Mouse (Mus musculus) lung, postnatal 10 days (tissue): ENCODE measurements around the gene Elof1.
"Not testable (repeated sequence)": the region's sequence is repeated elsewhere in the genome, so short reads cannot be mapped to it uniquely, and the experiment has no call there.

Source experiments
- DNase-seq: peaks from one replicate; pipeline ENCODE4 v3.0.0; 2021

Elof1 gene

DNA sequence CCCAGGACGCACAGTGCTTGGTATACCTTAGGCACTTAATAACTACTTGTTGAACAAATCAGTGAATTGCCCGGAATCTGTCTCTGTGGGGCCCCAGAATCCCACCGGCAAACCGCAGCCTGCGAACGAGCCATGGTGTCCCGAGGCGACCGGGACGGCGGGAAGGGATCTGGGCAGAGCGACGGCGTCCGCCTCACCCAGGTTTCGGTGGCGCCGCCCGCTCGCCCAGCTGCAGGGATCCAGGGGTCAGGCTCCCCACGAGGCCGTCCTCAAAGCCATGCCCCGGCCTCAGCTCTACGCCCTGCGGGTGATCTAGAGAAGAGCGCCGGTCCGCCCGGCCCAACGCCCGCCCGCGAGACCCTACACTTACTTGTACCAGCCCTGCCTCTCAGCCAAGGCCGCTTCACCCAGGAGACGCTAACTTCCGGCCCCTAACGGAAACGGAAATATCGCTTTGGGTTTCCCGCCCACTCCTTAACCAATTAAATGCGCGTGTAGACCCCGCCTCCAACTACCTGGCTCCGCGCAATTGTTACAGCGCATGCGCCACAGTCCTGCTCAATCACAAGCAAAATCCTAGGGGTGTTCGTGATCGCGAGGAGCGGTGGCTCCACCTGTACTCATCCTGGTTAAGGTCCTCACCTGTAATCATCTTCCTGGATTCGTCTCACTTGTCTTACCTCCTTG lies at the start of gene Elof1:
Gene Elof1 (minus strand): TSS at position 433 of the 687 bp plus-strand sequence.
- DNase-seq, result peak; percentile 96

DNA sequence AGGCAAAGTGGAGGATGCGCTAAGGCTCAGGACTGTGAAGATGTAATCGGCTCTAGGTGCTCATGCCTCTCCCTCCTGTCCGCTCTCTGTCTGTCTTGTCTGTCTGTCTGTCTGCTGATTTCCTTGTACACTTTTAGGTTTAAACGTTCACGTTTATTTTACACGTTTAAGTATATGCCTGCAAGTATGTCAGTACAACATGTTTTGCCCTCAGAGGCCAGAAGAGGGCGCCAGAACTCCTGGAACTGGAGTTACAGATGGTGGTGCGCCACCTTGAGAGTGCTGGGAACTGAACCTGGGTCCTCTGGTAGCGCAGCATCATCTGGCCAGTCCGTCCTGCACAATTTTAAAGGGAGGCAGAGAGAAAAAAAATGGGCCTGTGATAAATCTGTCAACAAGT lies 49.7 kb upstream of the Elof1 start:
- no peak for DNase-seq

DNA sequence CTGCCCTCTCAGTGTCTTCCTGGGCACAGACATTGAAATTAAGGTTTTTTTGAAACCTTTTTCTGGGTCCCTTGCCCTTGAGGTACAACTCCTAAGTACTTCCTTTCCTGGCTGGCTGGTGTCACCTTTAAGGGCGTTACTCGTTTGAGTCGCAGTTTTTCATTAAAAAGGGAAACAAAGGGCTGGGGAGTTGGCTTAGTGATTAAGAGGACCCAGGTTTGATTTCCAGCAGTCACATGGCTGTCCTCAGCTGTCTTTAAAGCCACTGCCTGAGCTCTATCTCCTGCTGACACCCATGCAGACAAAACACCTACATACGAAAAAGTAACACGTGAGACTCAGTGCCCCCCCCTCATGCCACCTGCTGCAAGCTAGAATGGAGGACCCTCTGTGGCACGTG lies 49.0 kb upstream of the Elof1 start:
- no peak for DNase-seq

DNA sequence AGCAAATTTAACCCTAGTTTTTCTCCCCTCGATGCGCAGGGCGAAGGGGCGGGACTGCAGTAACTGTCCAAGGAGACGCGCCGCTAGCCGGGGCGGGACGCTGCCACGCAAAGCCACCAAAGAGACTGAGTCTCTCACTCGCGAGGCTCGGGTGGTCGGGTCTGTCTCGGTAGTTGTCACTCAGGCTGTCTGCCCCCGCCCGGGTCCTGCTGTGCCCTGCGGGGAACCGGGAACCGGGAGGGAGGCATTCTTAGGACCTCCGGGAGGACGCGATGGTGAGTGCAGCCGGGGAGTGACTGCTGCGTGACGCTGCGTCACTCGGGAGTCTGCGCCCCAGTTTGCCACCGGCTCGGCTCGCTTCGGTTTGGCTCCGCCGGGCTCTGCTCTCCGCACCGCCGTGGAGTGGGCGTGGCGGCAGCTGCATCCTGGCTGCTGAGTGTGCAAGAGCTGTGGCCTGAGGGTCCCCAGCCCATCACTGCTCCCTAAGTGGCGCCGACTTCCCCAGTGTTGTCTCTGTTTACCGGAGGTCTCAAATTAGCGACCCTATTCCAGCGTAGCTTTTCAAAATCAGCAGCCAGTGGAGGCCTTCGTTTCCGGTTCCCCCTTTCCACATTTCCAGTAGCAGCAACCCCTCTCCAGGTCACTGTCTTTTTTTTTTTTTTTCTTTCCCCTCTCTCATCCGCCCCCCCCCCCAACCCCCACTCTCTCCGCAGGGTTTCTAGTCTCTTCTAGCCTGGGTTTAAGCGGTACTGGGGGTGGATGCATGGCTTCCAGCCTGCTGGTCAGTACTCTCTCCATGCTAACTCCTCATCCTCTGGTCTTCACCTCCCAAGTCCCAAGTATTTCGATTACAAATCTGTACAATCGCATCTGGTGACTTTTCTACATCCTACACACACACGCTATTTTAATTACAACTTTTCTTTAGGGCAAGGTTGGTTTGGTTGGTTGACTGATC lies 48.0 kb upstream of the Elof1 start:
- peak; percentile 41 for DNase-seq

DNA sequence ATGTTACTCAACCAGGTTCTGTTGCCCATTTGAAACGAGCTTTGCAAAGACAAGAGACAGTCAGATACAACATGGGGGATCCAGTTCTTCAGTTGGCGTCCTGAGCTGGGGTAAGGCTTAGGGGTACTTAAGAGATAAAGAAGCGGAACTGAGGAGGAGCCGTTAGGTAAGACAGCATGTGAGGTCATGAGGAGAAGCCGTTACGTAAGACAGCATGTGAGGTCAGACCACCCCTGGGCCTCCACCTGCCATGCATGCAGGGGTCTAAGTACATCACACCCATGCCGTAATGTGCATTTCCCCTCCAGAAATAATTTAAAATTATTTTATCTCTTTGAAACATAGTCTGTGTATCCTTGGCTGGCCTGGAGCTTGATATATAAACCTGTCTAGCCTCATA lies 45.9 kb upstream of the Elof1 start:
- no peak for DNase-seq

DNA sequence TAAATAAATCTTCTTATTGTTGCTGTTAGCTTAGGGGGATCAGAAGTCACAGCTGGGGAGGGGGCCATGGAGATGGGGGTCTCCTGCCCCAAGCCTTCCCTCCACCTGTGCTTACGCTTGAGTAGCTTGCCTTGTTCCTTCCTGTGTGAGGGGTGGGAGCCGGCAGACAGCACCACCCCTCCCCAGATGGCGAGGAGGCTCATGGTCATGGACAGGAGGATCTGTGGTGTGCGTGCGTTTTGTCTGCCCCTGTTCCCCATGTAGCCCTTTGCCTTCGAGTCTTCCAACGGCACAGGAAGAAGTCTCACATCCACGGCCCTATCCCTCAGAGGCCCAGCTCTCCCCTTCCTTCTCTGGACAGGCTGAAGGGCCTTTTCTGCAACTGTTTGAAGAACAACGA lies 45.3 kb upstream of the Elof1 start:
- no peak for DNase-seq

DNA sequence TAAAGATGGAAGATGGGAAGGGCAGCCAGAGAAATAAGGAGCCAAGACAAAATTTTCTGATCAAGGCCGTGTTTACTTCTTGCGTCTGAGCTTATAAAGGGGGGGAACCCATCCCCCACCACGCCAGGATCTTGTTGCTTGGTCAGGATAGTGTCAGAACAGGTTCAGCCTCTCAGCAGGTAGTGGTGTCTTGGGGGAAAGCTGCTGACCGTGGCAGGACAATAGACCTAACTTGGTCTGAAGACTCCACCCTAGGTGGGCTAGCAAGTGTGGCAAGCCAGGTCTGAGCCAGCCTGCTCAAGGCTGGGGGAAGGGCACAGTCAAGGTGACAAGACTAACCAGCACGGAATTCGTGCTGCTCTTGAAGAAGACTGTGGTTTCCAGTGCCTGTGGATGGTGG lies 44.3 kb upstream of the Elof1 start:
- no peak for DNase-seq

DNA sequence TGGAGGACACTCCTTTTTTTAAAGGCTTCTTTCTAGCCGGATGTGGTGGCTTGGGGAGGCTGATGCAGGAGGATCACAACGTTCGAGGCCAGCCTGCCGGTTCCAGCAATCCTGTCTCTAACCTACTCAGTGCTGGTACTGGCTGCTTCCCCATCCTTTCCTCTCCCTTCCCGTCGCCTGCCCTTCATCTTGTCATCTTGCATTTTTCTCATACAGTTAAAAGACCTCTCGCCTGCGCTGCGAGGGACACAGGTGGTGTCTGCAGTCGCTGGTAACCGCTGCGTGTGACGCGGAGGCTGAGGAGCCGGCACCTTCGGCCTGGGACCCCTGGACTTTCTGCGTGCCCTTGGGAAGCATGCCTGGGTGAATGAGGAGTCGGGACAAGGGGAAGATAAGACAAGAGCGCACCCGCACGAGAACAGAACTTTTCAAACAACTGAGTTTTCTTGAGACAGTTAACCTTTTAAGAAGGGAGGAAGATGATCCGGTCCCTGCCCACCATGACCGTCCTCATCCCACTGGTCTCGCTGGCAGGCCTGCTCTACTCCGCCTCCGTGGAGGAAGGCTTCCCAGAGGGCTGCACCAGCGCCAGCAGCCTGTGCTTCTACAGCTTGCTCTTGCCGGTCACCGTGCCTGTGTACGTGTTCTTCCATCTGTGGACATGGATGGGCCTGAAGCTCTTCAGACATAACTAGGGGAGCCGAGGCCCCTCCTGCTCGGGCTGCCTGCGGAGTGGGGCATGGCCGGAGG lies 40.7 kb upstream of the Elof1 start:
- peak; percentile 6 for DNase-seq

DNA sequence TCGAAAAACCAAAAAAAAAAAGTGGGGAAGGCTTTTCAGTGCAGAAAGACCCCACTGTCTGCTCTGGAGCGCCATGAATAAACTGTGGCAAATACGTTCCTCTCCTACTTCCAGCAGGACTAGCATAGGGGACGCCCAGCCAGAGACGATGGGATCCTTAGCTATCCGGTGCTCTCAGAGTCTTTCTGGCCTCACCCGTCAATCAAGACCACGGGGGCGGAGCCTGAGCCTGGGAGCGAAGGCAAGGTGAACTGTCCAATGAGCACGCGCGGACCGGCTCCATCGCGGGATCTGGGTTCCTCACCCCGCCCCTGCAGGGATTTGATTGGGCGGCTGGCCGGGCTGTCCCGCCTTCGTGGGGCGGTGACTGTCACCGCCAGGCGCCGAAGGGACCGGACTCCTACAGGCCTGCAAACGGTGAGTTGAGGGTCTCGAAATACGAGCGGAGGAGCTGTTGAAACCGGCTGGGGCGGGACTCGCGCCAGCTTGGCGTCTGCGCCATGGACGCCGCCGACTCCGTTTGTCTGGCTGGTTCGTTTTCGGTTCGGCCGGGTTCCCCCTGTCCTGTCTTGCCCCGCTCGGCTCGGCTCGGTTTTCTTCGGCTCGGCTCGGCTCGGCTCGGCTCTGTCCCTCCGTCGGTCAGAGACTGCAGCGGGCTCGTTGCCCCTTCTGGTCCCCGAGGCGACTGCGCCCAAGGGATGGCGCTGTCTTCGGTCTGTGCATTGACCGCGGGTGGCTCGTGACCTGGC lies 39.7 kb upstream of the Elof1 start, which contains the start of gene Pigyl:
Gene Pigyl (plus strand): TSS at position 350 of the 749 bp plus-strand sequence.
- peak; percentile 100 for DNase-seq

DNA sequence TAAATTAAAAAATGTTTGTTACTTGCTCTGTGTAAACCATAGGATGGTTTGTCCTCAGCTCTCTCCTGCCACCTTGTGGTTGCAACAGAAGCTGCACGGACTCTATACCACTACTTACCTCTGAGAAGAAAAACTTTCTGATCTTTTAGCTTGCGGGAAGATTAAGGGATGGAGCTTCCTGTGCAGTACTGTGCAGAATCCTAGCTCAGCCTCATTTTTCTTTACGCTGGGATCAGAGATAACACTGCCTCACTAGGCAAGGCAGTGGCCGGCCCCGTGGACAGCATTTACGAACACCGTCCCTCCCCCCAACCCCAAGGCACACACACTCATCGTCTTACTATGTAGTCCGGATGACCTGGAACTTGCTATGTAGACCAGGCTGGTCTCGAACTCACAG lies 38.6 kb upstream of the Elof1 start:
- DNase-seq, result peak; percentile 83

DNA sequence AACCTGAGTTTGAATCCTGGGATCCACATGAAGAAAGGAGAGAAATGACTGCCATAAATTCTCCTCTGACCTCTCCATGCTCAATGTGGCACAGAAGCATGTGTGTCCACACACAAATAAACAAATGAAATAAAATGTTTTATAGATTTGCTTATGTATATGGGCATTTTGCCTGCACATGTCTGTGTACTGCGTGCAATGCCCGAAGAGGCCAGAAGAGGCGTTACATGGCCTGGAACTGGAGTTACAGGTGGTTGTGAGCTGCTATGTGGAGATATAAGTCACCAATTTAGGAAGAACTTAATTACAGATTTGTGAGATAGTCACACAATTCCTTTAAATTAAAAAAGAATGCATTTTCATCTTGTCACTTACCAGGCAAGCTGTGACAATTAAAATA lies 36.8 kb upstream of the Elof1 start:
- DNase-seq, result no peak

DNA sequence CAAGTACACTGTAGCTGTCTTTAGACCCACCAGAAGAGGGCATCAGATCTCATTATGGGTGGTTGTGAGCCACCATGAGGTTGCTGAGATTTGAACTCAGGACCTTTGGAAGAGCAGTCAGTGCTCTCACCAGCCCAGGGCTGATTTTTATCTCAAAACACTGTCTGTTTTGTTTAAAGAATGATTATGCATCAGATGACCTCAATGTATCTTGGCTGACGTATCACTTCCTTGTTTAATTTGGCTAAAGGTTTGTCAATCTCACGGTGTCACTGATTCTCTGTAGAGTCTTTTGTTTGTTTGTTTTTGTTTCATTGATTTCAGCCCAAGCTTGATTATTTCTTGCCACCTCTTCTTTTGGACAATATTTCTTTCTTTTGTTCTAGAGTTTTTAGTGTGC lies 34.0 kb upstream of the Elof1 start:
- DNase-seq, result no peak

DNA sequence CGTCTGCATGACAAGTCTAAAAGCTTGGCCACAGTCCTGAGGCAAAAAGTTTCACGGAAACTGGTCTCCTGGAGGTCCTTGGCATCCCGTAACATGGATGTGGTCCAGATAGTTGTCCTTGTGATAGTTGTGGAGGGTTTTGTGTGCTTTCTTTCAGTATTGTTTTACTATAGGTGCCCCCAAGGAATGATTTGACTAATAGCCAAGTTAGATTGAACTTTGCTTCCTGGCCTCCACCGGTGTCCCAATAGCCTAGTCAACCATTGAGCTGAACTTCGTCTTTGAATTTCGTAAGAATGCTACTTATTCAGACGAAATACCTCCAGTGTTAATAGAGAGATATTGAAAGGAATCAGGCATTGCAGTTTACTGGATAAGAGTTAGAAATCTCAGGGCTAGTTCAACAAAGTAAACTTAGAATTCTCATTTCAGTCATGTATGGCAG lies 33.3 kb upstream of the Elof1 start:
- DNase-seq, result not testable (repeated sequence)

DNA sequence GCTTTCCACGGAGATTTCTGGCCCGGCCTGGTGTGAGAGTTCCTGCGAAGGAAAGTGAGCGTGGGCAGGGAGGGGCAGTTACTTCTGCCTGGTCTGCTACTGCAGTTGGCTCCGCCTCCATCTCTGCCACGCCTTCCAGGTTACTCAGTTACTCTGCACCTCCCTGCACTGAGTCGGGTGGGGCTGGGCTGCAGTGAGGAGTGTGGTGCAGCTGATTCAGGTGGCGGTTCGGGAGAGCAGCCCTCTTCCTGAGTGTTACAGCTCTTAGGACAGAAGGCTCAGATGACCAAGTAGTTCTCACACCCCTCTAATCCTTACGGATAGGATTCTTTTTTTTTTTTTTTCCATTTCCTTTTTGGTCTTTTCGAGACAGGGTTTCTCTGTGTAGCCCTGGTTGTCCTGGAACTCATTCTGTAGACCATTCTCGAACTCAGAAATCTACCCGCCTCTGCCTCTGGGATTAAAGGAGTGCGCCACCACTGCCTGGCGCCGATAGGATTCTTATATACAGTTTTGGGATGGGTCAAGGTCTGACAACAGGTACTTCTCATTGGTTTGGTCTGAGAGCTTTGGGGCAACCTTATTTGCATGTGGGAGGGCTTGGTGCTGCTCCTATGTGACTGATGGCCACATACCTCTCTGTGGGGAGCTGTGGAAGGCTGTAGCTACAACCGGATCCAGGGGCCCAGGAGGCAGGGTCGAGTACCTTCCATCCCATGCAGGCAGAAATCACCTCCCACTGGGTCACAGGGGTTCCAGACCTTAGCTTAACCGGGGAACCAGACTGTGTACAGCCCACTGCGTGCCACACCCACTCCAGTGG lies 32.7 kb upstream of the Elof1 start:
- no peak for DNase-seq

DNA sequence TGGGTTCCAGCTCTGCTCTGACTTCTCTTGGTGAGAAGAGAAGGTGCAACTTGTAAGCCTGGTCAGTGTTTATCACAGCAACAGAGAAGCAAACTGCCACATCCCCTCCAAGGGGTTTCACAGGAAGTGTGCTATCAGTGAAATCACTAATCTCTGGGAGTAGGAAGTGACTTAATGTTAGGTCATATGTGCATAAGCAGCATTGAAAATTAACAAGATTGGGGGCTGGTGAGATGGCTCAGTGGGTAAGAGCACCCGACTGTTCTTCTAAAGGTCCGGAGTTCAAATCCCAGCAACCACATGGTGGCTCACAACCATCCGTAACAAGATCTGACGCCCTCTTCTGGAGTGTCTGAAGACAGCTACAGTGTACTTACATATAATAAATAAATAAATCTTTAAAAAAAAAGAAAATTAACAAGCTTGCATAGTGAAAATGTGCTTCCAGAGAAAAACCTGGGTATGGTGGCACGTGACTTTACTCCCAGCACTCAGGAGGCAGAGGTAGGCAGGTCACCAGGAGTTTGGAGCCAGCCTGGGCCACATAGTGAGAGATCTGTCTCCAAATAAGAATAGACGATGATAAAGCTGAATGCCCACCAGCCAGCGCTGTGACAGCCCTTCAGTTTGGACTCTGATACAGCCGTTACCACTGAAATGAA lies 27.5 kb upstream of the Elof1 start:
- DNase-seq, result no peak

DNA sequence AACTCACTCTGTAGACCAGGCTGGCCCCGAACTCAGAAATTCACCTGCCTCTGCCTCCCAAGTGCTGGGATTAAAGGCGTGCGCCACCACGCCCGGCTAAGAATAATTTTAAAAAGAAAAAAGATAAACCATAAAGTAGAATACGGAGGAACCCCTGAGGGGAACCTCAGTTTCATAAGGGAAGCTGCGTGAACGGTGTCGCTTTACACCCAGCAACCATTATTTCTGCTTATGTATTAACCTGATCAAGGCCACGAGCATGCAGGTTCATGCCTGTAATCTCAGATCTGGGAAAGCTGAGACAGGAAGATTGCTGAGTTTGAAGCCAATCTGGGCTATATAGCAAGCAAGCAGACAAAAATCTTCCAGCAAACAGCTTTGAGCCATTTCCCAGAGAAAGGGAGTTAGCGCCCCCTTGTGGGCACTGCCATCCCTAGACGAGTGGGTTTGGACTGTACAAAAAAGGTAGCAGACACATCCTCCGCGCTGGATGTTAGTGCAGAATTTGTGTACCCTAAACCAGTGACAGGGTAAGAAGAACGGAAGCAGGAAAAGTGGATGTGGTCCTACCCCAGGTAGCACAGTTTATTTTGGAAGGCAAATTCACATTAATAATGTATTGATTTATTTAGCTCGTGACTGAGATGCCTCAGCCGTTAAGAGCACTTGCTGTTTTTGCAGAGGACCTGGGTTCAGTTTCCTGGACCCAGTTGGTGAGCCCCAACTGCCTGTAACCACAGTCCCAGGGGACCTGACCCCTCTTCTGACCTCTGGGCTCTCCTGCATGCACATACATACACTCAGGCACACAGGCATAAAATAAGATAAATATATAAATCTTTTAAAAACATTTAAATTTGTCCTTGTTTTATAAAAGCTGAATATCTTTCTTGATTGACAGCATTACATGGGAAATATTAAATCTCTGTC lies 26.4 kb upstream of the Elof1 start:
- DNase-seq, result peak; percentile 90

DNA sequence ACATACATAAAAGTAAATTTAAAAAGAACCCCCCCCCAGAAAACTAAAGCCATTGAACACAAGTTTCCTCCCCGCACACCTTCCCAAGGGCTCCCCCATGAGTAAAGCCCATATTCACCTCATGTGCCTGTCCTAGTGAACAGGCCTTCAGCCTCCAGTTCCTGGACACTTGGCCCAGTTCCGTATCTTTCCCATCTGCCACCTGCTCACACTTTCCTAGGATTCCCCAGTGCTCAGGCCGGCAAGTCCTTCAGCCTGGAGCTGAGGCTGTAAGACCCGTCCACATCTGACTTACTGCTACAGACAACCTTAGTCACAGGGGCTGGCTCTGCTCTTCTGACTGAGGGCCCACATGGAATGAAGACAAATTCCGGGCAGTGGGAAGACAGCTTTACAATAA lies 22.8 kb upstream of the Elof1 start:
- DNase-seq, result no peak

DNA sequence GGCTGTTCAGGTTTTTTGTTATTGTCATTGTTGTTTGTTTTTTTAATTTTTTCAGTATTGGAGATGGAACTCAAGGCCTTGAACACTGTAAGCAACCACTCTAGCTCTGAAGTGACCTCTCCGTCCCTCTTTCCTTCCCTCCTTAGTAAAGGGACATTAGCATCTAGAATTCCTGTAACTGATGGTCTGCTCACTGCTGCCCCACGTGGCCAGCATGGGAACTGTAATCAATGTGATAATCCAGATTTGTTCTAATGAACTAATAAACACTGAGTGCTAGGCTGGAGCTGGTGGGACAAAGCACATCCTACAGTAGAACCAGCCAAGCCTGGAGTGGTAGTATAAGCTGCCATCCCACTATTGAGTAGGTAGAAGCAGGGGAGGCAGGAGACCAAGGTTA lies 21.5 kb upstream of the Elof1 start:
- no peak for DNase-seq

DNA sequence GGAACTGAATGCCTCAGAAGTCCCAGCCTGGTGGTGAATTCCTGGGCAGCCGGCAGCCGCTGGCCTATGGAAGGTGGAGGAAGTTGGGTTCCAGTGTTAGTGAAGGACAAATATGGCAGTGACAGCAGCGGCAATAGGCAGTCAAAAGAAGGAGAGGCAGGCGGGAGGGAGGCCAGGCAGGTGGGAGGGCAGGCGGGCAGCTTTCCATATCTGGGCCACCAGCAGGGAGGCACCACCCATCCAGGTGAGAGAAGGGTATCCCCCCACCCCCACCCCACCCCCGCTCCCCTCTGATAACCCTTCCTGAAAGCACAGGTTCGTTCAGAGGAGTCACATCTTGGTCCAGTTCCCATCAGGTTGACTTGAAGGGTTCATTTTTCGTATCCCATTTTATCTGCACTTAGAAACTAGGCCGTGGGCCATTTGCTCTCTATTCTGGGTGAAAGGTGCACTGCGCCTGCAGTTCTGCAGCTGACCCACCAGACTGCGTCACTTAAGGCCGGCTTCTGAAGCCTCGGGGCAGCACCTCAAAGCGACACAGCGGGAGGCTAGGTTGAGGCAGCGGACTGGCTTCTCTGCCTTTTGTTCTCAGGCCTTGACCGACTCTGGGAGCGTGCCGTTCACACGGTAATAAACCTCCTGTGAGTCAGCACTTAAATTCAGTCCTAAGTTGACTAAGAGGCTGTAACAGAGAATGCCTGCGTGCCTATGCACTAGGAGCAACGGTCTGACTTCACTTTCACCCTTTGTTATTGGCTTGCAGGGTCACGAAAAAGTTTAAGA lies 20.0 kb upstream of the Elof1 start:
- DNase-seq, result no peak
